ENCODE assay signal across 8 mouse cellular contexts in the genomic region with DNA sequence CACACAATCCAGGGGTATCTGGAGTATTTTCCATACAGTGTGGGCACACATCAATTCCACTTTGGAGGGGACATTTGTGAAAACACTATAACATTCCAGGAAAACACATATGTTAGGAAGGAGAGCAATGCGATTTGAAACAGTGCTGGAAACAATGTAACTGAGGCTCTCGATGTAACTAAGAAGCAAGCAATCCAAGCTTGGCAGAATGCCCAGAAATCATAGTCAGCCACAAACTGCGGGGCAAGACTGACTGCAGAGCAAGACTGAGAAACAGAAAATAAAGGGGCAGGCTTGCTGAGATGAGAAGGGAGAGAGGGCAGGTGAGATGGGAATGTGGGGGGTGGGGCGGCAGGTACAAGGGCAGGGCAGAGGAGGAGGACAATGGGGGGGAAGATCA. TPM values are rescaled to one million over a fixed set of nuclear protein-coding genes. Genes with fewer than 3 reads are reported as not detected.
DNase-seq lines count a peak whose midpoint lies in the region; ATAC-seq and TF ChIP-seq lines count a peak whose summit lies in the region.

No protein-coding gene starts in this region.

- DNase-seq in embryonic facial prominence, embryonic 11.5 days (ENCODE audit: low spot score) = peak; percentile 77
- no peak for DNase-seq in embryonic facial prominence, embryonic 10.5 days (ENCODE audit: low spot score)
- peak; percentile 13 for DNase-seq in cerebellum, adult 9-10 months
- peak; percentile 21 to 60 for DNase-seq in heart, adult 9 months (ENCODE audit: low spot score in 2 of 2)
- DNase-seq in kidney, postnatal 0 days (ENCODE audit: low spot score) = peak; percentile 89
- DNase-seq in ovary, postnatal 36 days (ENCODE audit: low spot score) = peak; percentile 7
- no peak for DNase-seq in natural killer cell, adult 2 months (ENCODE audit: low spot score in 2 of 2)

- no peak overlapping the region for H3K9ac ChIP-seq in embryonic facial prominence, embryonic 11.5 days (replicated peaks; ENCODE audit: low read length)
- no peak overlapping the region for H3K9ac ChIP-seq in kidney, postnatal 0 days (ENCODE audit: low read depth, low read length)
- no peak overlapping the region for H3K9ac ChIP-seq in limb, embryonic 15.5 days

- H3K4me3 ChIP-seq in embryonic facial prominence, embryonic 11.5 days (ENCODE audit: low read depth, low read length) = no peak overlapping the region
- no peak overlapping the region for H3K4me3 ChIP-seq in embryonic facial prominence, embryonic 10.5 days
- H3K4me3 ChIP-seq in kidney, postnatal 0 days (replicated peaks; ENCODE audit: low read depth, low read length) = no peak overlapping the region
- H3K4me3 ChIP-seq in limb, embryonic 15.5 days = no peak overlapping the region

- TF ChIP-seq CTCF in kidney, postnatal 0 days (IDR thresholded peaks at IDR 0.05; ENCODE audit: low read depth) = no peak

- no peaks in the 10 kb centered on the region for H3K9me3 ChIP-seq in embryonic facial prominence, embryonic 11.5 days (replicated peaks; ENCODE audit: control insufficient read depth, low read length)
- no peaks in the 10 kb centered on the region for H3K9me3 ChIP-seq in embryonic facial prominence, embryonic 10.5 days
- no peaks in the 10 kb centered on the region for H3K9me3 ChIP-seq in kidney, postnatal 0 days (replicated peaks; ENCODE audit: low read length)
- no peaks in the 10 kb centered on the region for H3K9me3 ChIP-seq in limb, embryonic 15.5 days

- no peaks in the 10 kb centered on the region for H3K4me1 ChIP-seq in embryonic facial prominence, embryonic 11.5 days (ENCODE audit: control insufficient read depth, insufficient read depth, low read length)
- H3K4me1 ChIP-seq in embryonic facial prominence, embryonic 10.5 days = peaks cover 2% of the 10 kb centered on the region; the same call in 1 of the 2 replicates
- no peaks in the 10 kb centered on the region; the same call in 1 of the 2 replicates for H3K4me1 ChIP-seq in kidney, postnatal 0 days (replicated peaks; ENCODE audit: insufficient read depth, low read length)
- peaks cover 15% of the 10 kb centered on the region; the same call in 1 of the 2 replicates for H3K4me1 ChIP-seq in limb, embryonic 15.5 days

- H3K4me2 ChIP-seq in embryonic facial prominence, embryonic 11.5 days (ENCODE audit: low read depth, low read length) = no peak overlapping the region
- no peak overlapping the region for H3K4me2 ChIP-seq in kidney, postnatal 0 days (ENCODE audit: low read length)
- H3K4me2 ChIP-seq in limb, embryonic 15.5 days = no peak overlapping the region

- H3K27me3 ChIP-seq in embryonic facial prominence, embryonic 11.5 days (ENCODE audit: control insufficient read depth, insufficient read depth, low read length) = no peaks in the 10 kb centered on the region
- no peaks in the 10 kb centered on the region for H3K27me3 ChIP-seq in embryonic facial prominence, embryonic 10.5 days (replicated peaks; ENCODE audit: low read depth, poor library complexity, severe bottlenecking)
- H3K27me3 ChIP-seq in kidney, postnatal 0 days (ENCODE audit: insufficient read depth, low read length) = no peaks in the 10 kb centered on the region
- no peaks in the 10 kb centered on the region for H3K27me3 ChIP-seq in limb, embryonic 15.5 days

- no peaks in the 10 kb centered on the region for H3K36me3 ChIP-seq in embryonic facial prominence, embryonic 11.5 days (replicated peaks; ENCODE audit: control insufficient read depth, insufficient read depth, low read depth, low read length)
- H3K36me3 ChIP-seq in embryonic facial prominence, embryonic 10.5 days (replicated peaks) = no peaks in the 10 kb centered on the region
- no peaks in the 10 kb centered on the region for H3K36me3 ChIP-seq in kidney, postnatal 0 days (ENCODE audit: insufficient read depth, low read length)
- H3K36me3 ChIP-seq in limb, embryonic 15.5 days = no peaks in the 10 kb centered on the region

- no peak overlapping the region for H3K27ac ChIP-seq in embryonic facial prominence, embryonic 11.5 days (replicated peaks; ENCODE audit: low read depth, low read length)
- no peak overlapping the region for H3K27ac ChIP-seq in embryonic facial prominence, embryonic 10.5 days (replicated peaks)
- no peak overlapping the region for H3K27ac ChIP-seq in kidney, postnatal 0 days
- H3K27ac ChIP-seq in limb, embryonic 15.5 days = peak overlapping the region; percentile 48; the same call in 1 of the 2 replicates

- 47% methylated on average over 4 of the region's 4 CpGs for WGBS in embryonic facial prominence, embryonic 11.5 days
- WGBS in embryonic facial prominence, embryonic 10.5 days = 59% methylated on average over 4 of the region's 4 CpGs
- 18% methylated on average over 4 of the region's 4 CpGs for WGBS in kidney, postnatal 0 days
- WGBS in limb, embryonic 15.5 days = 17% methylated on average over 4 of the region's 4 CpGs

- ATAC-seq in embryonic facial prominence, embryonic 11.5 days (replicated peaks; ENCODE audit: insufficient number of reproducible peaks, low FRiP score, low TSS enrichment, low read depth) = peak; percentile 48; the same call in 1 of the 2 replicates
- ATAC-seq in kidney, postnatal 0 days (replicated peaks; ENCODE audit: low FRiP score, low read depth) = no peak; the same call in 1 of the 2 replicates
- 0 out of 2 replicates have a peak, but pooled peaks have one; percentile 58 for ATAC-seq in limb, embryonic 15.5 days (ENCODE audit: insufficient number of reproducible peaks, low FRiP score, low TSS enrichment, low read depth)

RNA-seq across cellular contexts. Expression of a gene that starts 19.7 kb away (rescaled TPM):
- polyA plus RNA-seq in embryonic facial prominence, embryonic 11.5 days (2014; fragmentation: Nextera tagmentation; extraction: Ambion mirVana) = 15.1 and 16.0 TPM in 2 replicates
- polyA plus RNA-seq in embryonic facial prominence, embryonic 10.5 days (2016; fragmentation: Nextera tagmentation; extraction: Ambion mirVana) = 11.9 and 14.5 TPM in 2 replicates
- polyA plus RNA-seq in kidney, postnatal 0 days (2015; fragmentation: Nextera tagmentation; extraction: Ambion mirVana) = 7.4 and 7.9 TPM in 2 replicates
- 11.4 and 15.2 TPM in 2 replicates for polyA plus RNA-seq in limb, embryonic 15.5 days (2015; fragmentation: Nextera tagmentation; extraction: Ambion mirVana)

Comparison
In these comparisons a context has a peak if more than half of its experiments do, and no peak if none do; other contexts are left out.
1. DNase-seq: peak in embryonic facial prominence, embryonic 11.5 days (single experiment), cerebellum, adult 9-10 months (single experiment), heart, adult 9 months (2 of 2), kidney, postnatal 0 days (single experiment) and ovary, postnatal 36 days (single experiment); none in embryonic facial prominence, embryonic 10.5 days (single experiment) and natural killer cell, adult 2 months (0 of 2).